Mouse (Mus musculus): ENCODE data around the gene Gm3298.
"Not testable (repeated sequence)": the region's sequence is repeated elsewhere in the genome, so short reads cannot be mapped to it uniquely, and the experiment has no call there.

DNA sequence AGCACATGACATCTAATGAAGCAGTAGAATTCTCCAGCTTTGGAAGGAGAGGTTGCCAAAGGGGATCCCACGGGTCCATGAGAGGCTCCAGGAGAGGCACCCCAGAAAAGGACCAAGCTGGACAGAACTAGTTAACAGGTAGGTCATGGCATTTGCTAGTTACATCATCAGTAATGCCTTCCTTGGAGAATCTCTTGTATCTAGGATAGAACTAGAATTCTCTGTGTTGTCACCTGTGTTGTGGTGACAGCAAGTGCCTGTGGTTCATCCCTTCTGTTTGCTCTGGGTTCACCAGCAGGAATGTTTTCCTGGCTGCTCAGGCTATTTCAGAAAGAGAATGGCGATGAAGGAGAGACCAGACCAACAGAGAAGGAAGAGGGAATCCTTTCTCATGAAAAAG, at the start of gene Gm3298:
- TF ChIP-seq POLR2A (IDR thresholded peaks at IDR 0.05; ENCODE audit: low read depth, low read length); CTCF (IDR thresholded peaks at IDR 0.05; ENCODE audit: extremely low read depth, insufficient read depth, insufficient read length, insufficient replicate concordance): not testable (repeated sequence)
